Mouse (Mus musculus) hindbrain, postnatal 0 days (tissue): Measurements from ENCODE around the gene Ntm. TPM values are rescaled to one million over a fixed set of nuclear protein-coding genes. Genes with fewer than 3 reads are reported as not detected.

Source experiments
- ATAC-seq: fragments of 200-750 bp; cut with Nextera tagmentation; 2 replicates; pipeline ENCODE4 v1.8.0; 2017; ENCODE audit warnings: mild to moderate bottlenecking, moderate TSS enrichment, moderate library complexity
- DNase-seq: peaks from one replicate; pipeline ENCODE4 v3.0.0-alpha.2; 2015; ENCODE audit warnings: low spot score
- H3K27ac ChIP-seq: fragments of 300-500 bp; sonication (generic); 2 replicates; pipeline ENCODE4 v1.5.1; 2014; ENCODE audit warnings: mild to moderate bottlenecking
- H3K27me3 ChIP-seq: fragments of 300-500 bp; sonication (generic); 2 replicates; pipeline ENCODE4 v1.6.1; 2014; ENCODE audit warnings: low read length, mixed read lengths; ENCODE audit not compliant: insufficient read depth
- H3K36me3 ChIP-seq: fragments of 300-500 bp; sonication (generic); 2 replicates; pipeline ENCODE4 v1.6.1; 2014; ENCODE audit warnings: low read length, mixed read lengths; ENCODE audit not compliant: insufficient read depth
- H3K4me1 ChIP-seq: fragments of 300-500 bp; sonication (generic); 2 replicates; pipeline ENCODE4 v1.6.1; 2014; ENCODE audit warnings: antibody characterized with exemption, low read length, mixed read lengths; ENCODE audit not compliant: insufficient read depth
- H3K4me2 ChIP-seq: fragments of 300-500 bp; sonication (generic); 2 replicates; pipeline ENCODE4 v1.6.1; 2014; ENCODE audit warnings: low read depth, mild to moderate bottlenecking, low read length, moderate library complexity, mixed read lengths
- H3K4me3 ChIP-seq: fragments of 300-500 bp; sonication (generic); 2 replicates; pipeline ENCODE4 v1.5.1; 2014; ENCODE audit warnings: low read length
- H3K9ac ChIP-seq: fragments of 300-500 bp; sonication (generic); replicated peaks from 2 replicates; pipeline ENCODE4 v1.6.1; 2014; ENCODE audit warnings: mild to moderate bottlenecking, low read length, moderate library complexity, mixed read lengths
- H3K9me3 ChIP-seq: fragments of 300-500 bp; sonication (generic); 2 replicates; pipeline ENCODE4 v1.6.1; 2016; ENCODE audit warnings: low read length, mixed read lengths
- CTCF ChIP-seq: IDR thresholded peaks from 2 replicates; pipeline ENCODE4 v1.5.1; 2016; ENCODE audit warnings: antibody characterized with exemption, control low read depth, low read depth
- WGBS: fragments of 180-500 bp; shearing (Covaris S2); extraction: QIAGEN DNeasy Blood & Tissue Kit; methylation state at CpG from one replicate; pipeline ENCODE4 v1.1.7; 2014; 5-methylcytosine and 5-hydroxymethylcytosine counted together
- polyA plus RNA-seq: library from polyadenylated mRNA; unstranded; fragments of >200 nt; fragmentation: Nextera tagmentation; extraction: Ambion mirVana; gene quantifications from 2 replicates; pipeline ENCODE4 v1.2.1, GENCODE M21; 2015
- total RNA-seq: library from RNA; depleted of rRNA; stranded (reverse); fragments of >200 nt; gene quantifications from 2 replicates; pipeline ENCODE4 v1.2.3, GENCODE M21; 2014

Ntm gene
- total and polyA plus RNA-seq, 2 experiments from 2014 or later, result 208 to 268 TPM

- ATAC-seq, result no peak
- WGBS, result 90% methylated on average over 6 of the region's 6 CpGs
- H3K4me1 ChIP-seq, result peaks cover 13% of the 10 kb centered on the region; the same call in 1 of the 2 replicates
Measured at GRCm38 (mm10) chr9:29531147-29531917, 431.6 kb downstream of the Ntm start.

GRCm38 (mm10) chr9:29524109-29524508, 438.8 kb downstream of the Ntm start:
- no peaks in the 10 kb centered on the region for H3K9me3 ChIP-seq
- H3K27ac ChIP-seq, result no peak overlapping the region
- H3K4me3 ChIP-seq, result no peak overlapping the region
- H3K4me1 ChIP-seq, result peaks cover 10% of the 10 kb centered on the region; the same call in 1 of the 2 replicates
- no peaks in the 10 kb centered on the region for H3K36me3 ChIP-seq
- 37% methylated on average over 1 of the region's 1 CpGs for WGBS
- no peaks in the 10 kb centered on the region for H3K27me3 ChIP-seq
- DNase-seq (no peak), ATAC-seq (no peak)
- no peak for TF ChIP-seq CTCF
- no peak overlapping the region for H3K9ac ChIP-seq
- no peak overlapping the region for H3K4me2 ChIP-seq

More at GRCm38 (mm10) chr9:29531147-29531917, 431.6 kb downstream of the Ntm start:
- no peak overlapping the region for H3K4me3 ChIP-seq
- no peaks in the 10 kb centered on the region for H3K9me3 ChIP-seq
- H3K4me2 ChIP-seq, result no peak overlapping the region
- DNase-seq, result no peak
- no peak overlapping the region for H3K9ac ChIP-seq
- TF ChIP-seq CTCF, result no peak
- no peaks in the 10 kb centered on the region for H3K27me3 ChIP-seq
- no peak overlapping the region for H3K27ac ChIP-seq
- H3K36me3 ChIP-seq, result no peaks in the 10 kb centered on the region

- Histone ChIP-seq H3K4me3 (no peak overlapping the region), H3K27me3 (no peaks in the 10 kb centered on the region), H3K9ac (no peak overlapping the region), H3K9me3 (no peaks in the 10 kb centered on the region), H3K36me3 (no peaks in the 10 kb centered on the region), H3K27ac (no peak overlapping the region), H3K4me1 (peaks cover 10% of the 10 kb centered on the region; the same call in 1 of the 2 replicates), H3K4me2 (no peak overlapping the region)
- DNase-seq, result peak; percentile 50
- ATAC-seq, result peak; percentile 61
- no peak for TF ChIP-seq CTCF
- 54% methylated on average over 3 of the region's 3 CpGs for WGBS
Measured at GRCm38 (mm10) chr9:29523221-29523620, 439.7 kb downstream of the Ntm start.

GRCm38 (mm10) chr9:29519181-29519580, 443.8 kb downstream of the Ntm start:
- no peak for TF ChIP-seq CTCF
- no peak for DNase-seq

GRCm38 (mm10) chr9:29516688-29517087, 446.3 kb downstream of the Ntm start:
- Histone ChIP-seq H3K36me3 (no peaks in the 10 kb centered on the region), H3K4me2 (no peak overlapping the region), H3K4me3 (no peak overlapping the region), H3K9ac (no peak overlapping the region), H3K9me3 (no peaks in the 10 kb centered on the region), H3K27me3 (no peaks in the 10 kb centered on the region), H3K27ac (peak overlapping the region; percentile 8; the same call in 1 of the 2 replicates), H3K4me1 (peaks cover 8% of the 10 kb centered on the region; the same call in 1 of the 2 replicates)
- DNase-seq, result peak; percentile 32
- no peak for TF ChIP-seq CTCF
- 49% methylated on average over 2 of the region's 2 CpGs for WGBS
- ATAC-seq, result peak; percentile 44; the same call in 1 of the 2 replicates

More at GRCm38 (mm10) chr9:29519181-29519580, 443.8 kb downstream of the Ntm start:
- no peaks in the 10 kb centered on the region for H3K27me3 ChIP-seq
- no peak overlapping the region for H3K4me3 ChIP-seq
- WGBS, result 45% methylated on average over 2 of the region's 2 CpGs
- no peaks in the 10 kb centered on the region for H3K9me3 ChIP-seq
- H3K4me1 ChIP-seq, result peaks cover 11% of the 10 kb centered on the region; the same call in 1 of the 2 replicates
- H3K27ac ChIP-seq, result no peak overlapping the region
- no peaks in the 10 kb centered on the region for H3K36me3 ChIP-seq
- ATAC-seq, result no peak
- H3K9ac ChIP-seq, result no peak overlapping the region
- no peak overlapping the region for H3K4me2 ChIP-seq

- Histone ChIP-seq H3K9me3 (no peaks in the 10 kb centered on the region), H3K9ac (no peak overlapping the region), H3K4me2 (no peak overlapping the region), H3K27me3 (no peaks in the 10 kb centered on the region), H3K36me3 (no peaks in the 10 kb centered on the region), H3K4me1 (peaks cover 4% of the 10 kb centered on the region; the same call in 1 of the 2 replicates), H3K27ac (0 out of 2 replicates have a peak overlapping the region, but pooled peaks have one; percentile 0), H3K4me3 (no peak overlapping the region)
- 28% methylated on average over 17 of the region's 17 CpGs for WGBS
- DNase-seq (peak; percentile 57), ATAC-seq (peak; percentile 76)
- no peak for TF ChIP-seq CTCF
Measured at GRCm38 (mm10) chr9:29514588-29515356, 448.2 kb downstream of the Ntm start.
